Mouse (Mus musculus) heart, embryonic 14.5 days (tissue): ENCODE data around the gene Spata31d1a. TPM values are rescaled to one million over a fixed set of nuclear protein-coding genes. Genes with fewer than 3 reads are reported as not detected.

Experiments used
- ATAC-seq: fragments of 200-750 bp; cut with Nextera tagmentation; 2 replicates; pipeline ENCODE4 v1.8.0; 2017; ENCODE audit warnings: low read depth, moderate TSS enrichment; ENCODE audit not compliant: insufficient number of reproducible peaks, insufficient read depth, low FRiP score
- H3K27ac ChIP-seq, 2 experiments: fragments of 200-500 bp in 1 of 2; fragments of 300-500 bp in 1 of 2; sonication (generic) in 1 of 2; replicated peaks in 1 of 2; 2 replicates each; pipeline ENCODE4 v1.5.1; 2012 to 2014; ENCODE audit warnings: low read depth in 2 of 2, low read length in 2 of 2, control low read depth in 1 of 2, mild to moderate bottlenecking in 1 of 2, mixed read lengths in 1 of 2; ENCODE audit not compliant: control insufficient read depth in 1 of 2, insufficient read depth in 1 of 2
- H3K27me3 ChIP-seq: fragments of 300-500 bp; sonication (generic); 2 replicates; pipeline ENCODE4 v1.6.1; 2014; ENCODE audit warnings: mild to moderate bottlenecking, low read length, control low read depth; ENCODE audit not compliant: control insufficient read depth, insufficient read depth
- H3K36me3 ChIP-seq: fragments of 300-500 bp; sonication (generic); 2 replicates; pipeline ENCODE4 v1.6.1; 2014; ENCODE audit warnings: mild to moderate bottlenecking, control low read depth, low read length, mixed read lengths; ENCODE audit not compliant: control insufficient read depth, insufficient read depth
- H3K4me1 ChIP-seq, 2 experiments: fragments of 200-500 bp in 1 of 2; fragments of 300-500 bp in 1 of 2; sonication (generic) in 1 of 2; 2 replicates each; pipeline ENCODE4 v1.6.1; 2012 to 2014; ENCODE audit warnings: low read length in 2 of 2, control low read depth in 1 of 2, mixed read lengths in 1 of 2; ENCODE audit not compliant: control insufficient read depth in 2 of 2, insufficient read depth in 2 of 2
- H3K4me2 ChIP-seq: fragments of 300-500 bp; sonication (generic); 2 replicates; pipeline ENCODE4 v1.6.1; 2014; ENCODE audit warnings: mild to moderate bottlenecking, low read length
- H3K4me3 ChIP-seq, 2 experiments: fragments of 200-500 bp in 1 of 2; fragments of 300-500 bp in 1 of 2; sonication (generic) in 1 of 2; 2 replicates each; pipeline ENCODE4 v1.5.1; 2012 to 2014; ENCODE audit warnings: low read length in 2 of 2, mild to moderate bottlenecking in 2 of 2, control low read depth in 1 of 2, low read depth in 1 of 2, moderate library complexity in 1 of 2; ENCODE audit not compliant: control insufficient read depth in 1 of 2, insufficient read depth in 1 of 2
- H3K9ac ChIP-seq: fragments of 300-500 bp; sonication (generic); 2 replicates; pipeline ENCODE4 v1.6.1; 2014; ENCODE audit warnings: mild to moderate bottlenecking, low read length
- H3K9me3 ChIP-seq: fragments of 300-500 bp; sonication (generic); 2 replicates; pipeline ENCODE4 v1.6.1; 2016; ENCODE audit warnings: low read length, control low read depth; ENCODE audit not compliant: control insufficient read depth
- WGBS: fragments of 180-500 bp; shearing (Covaris S2); extraction: QIAGEN DNeasy Blood & Tissue Kit; methylation state at CpG from one replicate; pipeline ENCODE4 v1.1.7; 2014; 5-methylcytosine and 5-hydroxymethylcytosine counted together
- polyA plus RNA-seq: library from polyadenylated mRNA; unstranded; fragments of >200 nt; fragmentation: Nextera tagmentation; extraction: Ambion mirVana; gene quantifications from 2 replicates; pipeline ENCODE4 v1.2.1, GENCODE M21; 2014

Spata31d1a gene
- polyA plus RNA-seq, 1 experiment from 2014 or later, result not detected

GRCm38 (mm10) chr13:59668501-59669093 is 41.5 kb downstream of the Spata31d1a start:
- Histone ChIP-seq H3K4me2 (peak overlapping the region; percentile 24; the same call in 1 of the 2 replicates), H3K36me3 (peaks cover 13% of the 10 kb centered on the region), H3K9ac (no peak overlapping the region), H3K4me1 (peaks cover 6 to 9% of the 10 kb centered on the region in 2 experiments; a peak in 3 of 4 replicates), H3K9me3 (no peaks in the 10 kb centered on the region), H3K27ac (peak overlapping the region; percentile 36 to 53; a peak in 3 of 4 replicates), H3K4me3 (no peak overlapping the region), H3K27me3 (no peaks in the 10 kb centered on the region)
- peak; percentile 69; the same call in 1 of the 2 replicates for ATAC-seq
- 38% methylated on average over 11 of the region's 11 CpGs for WGBS

- H3K9ac ChIP-seq, result no peak overlapping the region
- WGBS, result 85% methylated on average over 5 of the region's 5 CpGs
- no peak overlapping the region for H3K27ac ChIP-seq
- peaks cover 20% of the 10 kb centered on the region for H3K36me3 ChIP-seq
- H3K4me1 ChIP-seq, result peaks cover 6 to 9% of the 10 kb centered on the region in 2 experiments; a peak in 3 of 4 replicates
- H3K27me3 ChIP-seq, result no peaks in the 10 kb centered on the region
- no peaks in the 10 kb centered on the region for H3K9me3 ChIP-seq
- ATAC-seq, result no peak
- H3K4me3 ChIP-seq, result no peak overlapping the region
- H3K4me2 ChIP-seq, result no peak overlapping the region
These were observed 42.4 kb downstream of the Spata31d1a start for GRCm38 (mm10) chr13:59667763-59668162.

- H3K4me2 ChIP-seq, result no peak overlapping the region
- peaks cover 30% of the 10 kb centered on the region for H3K36me3 ChIP-seq
- H3K9ac ChIP-seq, result no peak overlapping the region
- peaks cover 6 to 9% of the 10 kb centered on the region in 2 experiments; a peak in 3 of 4 replicates for H3K4me1 ChIP-seq
- WGBS, result 89% methylated on average over 19 of the region's 19 CpGs
- H3K27ac ChIP-seq, result no peak overlapping the region
- no peak for ATAC-seq
- H3K27me3 ChIP-seq, result no peaks in the 10 kb centered on the region
- H3K4me3 ChIP-seq, result no peak overlapping the region
- H3K9me3 ChIP-seq, result no peaks in the 10 kb centered on the region
These were observed 46.0 kb downstream of the Spata31d1a start for GRCm38 (mm10) chr13:59663939-59664712.

- Histone ChIP-seq H3K9me3 (no peaks in the 10 kb centered on the region), H3K4me1 (peaks cover 0 to 2% of the 10 kb centered on the region in 2 experiments; a peak in 1 of 4 replicates), H3K36me3 (peaks cover 30% of the 10 kb centered on the region), H3K4me2 (no peak overlapping the region), H3K9ac (no peak overlapping the region), H3K27ac (no peak overlapping the region), H3K27me3 (no peaks in the 10 kb centered on the region), H3K4me3 (no peak overlapping the region)
- WGBS, result 97% methylated on average over 12 of the region's 12 CpGs
- ATAC-seq, result no peak
These were observed 48.2 kb downstream of the Spata31d1a start for GRCm38 (mm10) chr13:59661966-59662365.

- Histone ChIP-seq H3K4me2 (no peak overlapping the region), H3K4me3 (no peak overlapping the region), H3K4me1 (peaks cover 0 to 7% of the 10 kb centered on the region in 2 experiments; a peak in 2 of 4 replicates), H3K9me3 (no peaks in the 10 kb centered on the region), H3K9ac (no peak overlapping the region), H3K27ac (no peak overlapping the region), H3K36me3 (peaks cover 30% of the 10 kb centered on the region), H3K27me3 (no peaks in the 10 kb centered on the region)
- no peak for ATAC-seq
- WGBS, result 94% methylated on average over 8 of the region's 8 CpGs
These were observed 48.7 kb downstream of the Spata31d1a start for GRCm38 (mm10) chr13:59661387-59661786.

GRCm38 (mm10) chr13:59660371-59660770 is 49.8 kb downstream of the Spata31d1a start:
- peaks cover 30% of the 10 kb centered on the region for H3K36me3 ChIP-seq
- H3K9me3 ChIP-seq, result no peaks in the 10 kb centered on the region
- no peak for ATAC-seq
- 88% methylated on average over 3 of the region's 3 CpGs for WGBS
- H3K4me3 ChIP-seq, result no peak overlapping the region
- H3K27me3 ChIP-seq, result no peaks in the 10 kb centered on the region
- peaks cover 0 to 9% of the 10 kb centered on the region in 2 experiments; a peak in 2 of 4 replicates for H3K4me1 ChIP-seq
- H3K4me2 ChIP-seq, result no peak overlapping the region
- no peak overlapping the region for H3K9ac ChIP-seq
- H3K27ac ChIP-seq, result no peak overlapping the region

GRCm38 (mm10) chr13:59657781-59658180 is 52.3 kb downstream of the Spata31d1a start:
- Histone ChIP-seq H3K4me1 (peaks cover 8 to 15% of the 10 kb centered on the region in 2 experiments), H3K27me3 (no peaks in the 10 kb centered on the region), H3K4me2 (no peak overlapping the region), H3K9me3 (no peaks in the 10 kb centered on the region), H3K4me3 (no peak overlapping the region), H3K36me3 (peaks cover 11% of the 10 kb centered on the region), H3K27ac (no peak overlapping the region), H3K9ac (no peak overlapping the region)
- 82% methylated on average over 5 of the region's 5 CpGs for WGBS
- no peak for ATAC-seq
